Mouse (Mus musculus) c-Kit-positive CD71-positive TER-119-positive erythroid progenitor cells, embryonic 14.5 days (primary cell): ENCODE results near the gene Klhl12.
"Not testable (repeated sequence)": the region's sequence is repeated elsewhere in the genome, so short reads cannot be mapped to it uniquely, and the experiment has no call there.

Experiments used
- DNase-seq: peaks from one replicate; pipeline ENCODE4 v3.0.0-alpha.2; 2013; ENCODE audit warnings: low spot score

Gene Klhl12

DNA sequence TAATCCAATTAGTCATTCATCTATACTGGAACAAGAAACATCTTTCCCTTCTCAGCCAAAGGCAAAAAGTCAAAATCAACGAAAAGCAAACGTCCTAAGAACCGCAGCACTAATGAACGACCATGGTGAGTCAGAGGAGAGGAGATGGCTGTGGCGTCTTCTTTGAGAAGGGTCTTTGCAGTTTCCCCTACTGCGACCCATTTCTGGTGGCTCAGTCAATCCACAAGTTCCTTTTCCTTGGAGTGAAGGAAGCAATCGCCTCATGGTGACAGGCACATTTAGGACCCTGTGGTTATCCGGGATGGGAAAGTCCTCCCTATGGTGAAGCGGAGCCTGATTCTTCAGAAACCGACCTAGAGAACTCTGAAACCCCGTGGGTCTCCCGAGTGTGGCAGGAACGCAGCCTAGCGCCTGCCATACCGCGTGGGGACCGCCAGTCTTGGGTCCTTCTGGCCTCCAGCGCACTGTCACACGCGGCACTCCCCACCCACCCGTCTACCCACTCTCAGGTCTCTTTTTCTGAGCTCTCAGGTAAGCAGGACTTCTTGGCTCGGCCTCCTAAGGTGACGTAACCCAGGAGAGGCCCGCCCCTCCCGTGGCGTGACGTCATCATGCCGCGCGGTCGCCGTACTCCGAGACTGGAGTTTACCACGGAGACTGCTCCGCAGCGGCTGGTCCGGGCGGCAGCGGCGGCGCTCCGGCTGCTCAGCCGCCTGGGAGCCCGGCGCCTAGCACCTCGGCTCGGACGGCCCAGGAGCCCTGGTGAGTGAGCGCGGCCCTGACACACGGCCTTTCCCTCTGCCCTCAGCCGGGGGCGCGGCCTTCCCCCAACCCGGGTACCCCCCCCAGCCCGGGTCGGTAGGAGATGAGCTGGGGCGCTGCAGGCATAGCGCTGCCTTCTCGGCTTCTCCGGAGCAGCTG is at the start of gene Klhl12:
TSS of gene Klhl12 (plus strand) at position 628 of the 921 bp plus-strand sequence.
- peak; percentile 89 for DNase-seq

DNA sequence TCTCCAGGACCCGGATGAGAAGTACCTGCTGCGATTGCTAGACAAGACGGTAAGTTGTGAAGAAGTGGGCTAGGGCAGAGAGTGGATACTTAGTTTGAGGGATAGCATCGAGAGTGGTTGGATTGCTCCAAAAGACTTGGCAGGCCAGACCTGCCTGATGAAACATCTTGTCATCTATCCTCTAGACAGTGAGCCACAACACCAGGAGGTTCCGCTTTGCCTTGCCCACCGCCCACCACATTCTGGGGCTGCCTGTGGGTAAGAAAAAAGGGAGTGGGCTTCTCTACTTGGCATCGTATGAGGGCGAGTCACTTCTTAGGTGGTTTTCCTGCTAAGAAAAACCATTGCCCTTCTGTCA is 48.9 kb upstream of the Klhl12 start:
- DNase-seq: no peak

DNA sequence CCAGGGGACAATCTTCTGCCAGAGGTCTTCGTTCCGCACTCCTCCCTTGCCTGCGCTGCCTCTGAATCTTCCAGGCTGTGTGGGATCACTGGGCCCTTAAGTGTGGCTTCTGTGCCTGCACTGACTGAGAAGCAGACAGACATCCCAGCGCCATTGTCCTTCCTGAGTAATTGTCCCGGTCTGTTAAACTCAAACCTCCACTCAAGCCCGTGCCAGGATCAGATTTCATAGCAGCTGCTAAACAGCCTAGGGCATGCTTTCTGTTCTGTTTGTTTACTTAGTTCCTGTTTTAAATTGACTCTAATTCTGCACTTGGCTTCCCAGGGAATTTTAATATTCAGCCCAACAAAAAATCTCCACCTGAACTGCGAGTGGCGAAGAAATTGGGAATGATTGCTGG is 47.3 kb upstream of the Klhl12 start:
- DNase-seq: no peak

DNA sequence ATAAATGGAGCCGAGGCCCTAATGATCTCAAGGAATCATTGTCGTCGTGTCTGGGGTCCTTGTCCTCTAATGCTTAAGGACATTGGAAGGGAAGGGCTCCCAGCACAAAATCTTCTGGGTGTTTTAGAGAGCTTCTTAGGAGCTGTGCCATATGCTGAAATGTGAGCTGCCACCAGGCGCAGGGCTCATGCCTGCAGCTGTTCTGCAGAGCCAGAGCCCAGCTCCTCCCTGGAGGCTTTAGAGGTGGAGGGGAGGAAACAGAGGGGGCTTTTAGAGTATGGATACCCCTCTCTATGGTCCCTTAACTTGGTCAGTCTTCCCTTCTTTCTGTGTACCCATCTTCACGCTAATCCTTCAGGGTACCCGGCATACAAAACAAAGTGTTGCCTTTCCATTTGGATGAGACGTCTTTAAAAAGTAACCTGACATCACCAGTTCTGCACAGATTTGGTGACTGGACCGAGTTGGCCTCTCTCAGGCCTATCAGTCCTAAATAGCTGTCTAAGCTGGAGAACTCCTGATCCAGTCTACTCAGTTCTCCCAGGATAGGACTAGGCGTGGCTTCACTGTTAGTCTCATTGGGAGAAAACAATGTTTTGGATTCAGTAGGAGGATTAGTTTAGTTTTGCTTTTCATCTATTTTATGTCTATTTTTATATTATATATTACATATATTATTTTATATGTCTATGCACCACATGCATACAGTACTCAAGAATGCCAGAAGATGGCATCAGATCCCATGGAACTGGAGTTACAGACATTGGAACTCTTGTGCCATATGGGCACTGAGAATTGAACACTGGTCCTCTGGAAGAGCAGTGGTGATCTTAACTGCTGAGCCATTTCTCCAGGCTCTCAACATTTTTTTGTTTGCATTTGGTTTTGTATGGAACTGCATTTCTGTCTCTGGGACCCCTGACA is 43.4 kb upstream of the Klhl12 start:
- DNase-seq: no peak

DNA sequence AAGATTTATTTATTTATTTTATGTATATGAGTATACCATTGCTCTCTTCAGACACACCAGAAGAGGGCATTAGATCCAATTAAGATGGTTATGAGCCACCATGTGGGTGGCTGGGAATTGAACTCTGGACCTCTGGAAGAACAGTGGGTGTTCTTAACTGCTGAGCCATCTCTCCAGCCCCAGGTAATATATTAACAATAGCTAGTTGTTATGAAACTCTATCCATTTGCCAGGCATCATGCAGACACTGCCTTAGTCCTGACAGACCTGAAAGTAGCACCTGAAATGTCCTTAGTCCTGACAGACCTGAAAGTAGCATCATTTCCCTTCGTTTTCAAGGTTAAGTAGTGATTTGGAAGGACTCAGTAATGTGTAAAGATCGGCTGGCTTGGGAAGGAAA is 41.3 kb upstream of the Klhl12 start:
- DNase-seq: no peak

DNA sequence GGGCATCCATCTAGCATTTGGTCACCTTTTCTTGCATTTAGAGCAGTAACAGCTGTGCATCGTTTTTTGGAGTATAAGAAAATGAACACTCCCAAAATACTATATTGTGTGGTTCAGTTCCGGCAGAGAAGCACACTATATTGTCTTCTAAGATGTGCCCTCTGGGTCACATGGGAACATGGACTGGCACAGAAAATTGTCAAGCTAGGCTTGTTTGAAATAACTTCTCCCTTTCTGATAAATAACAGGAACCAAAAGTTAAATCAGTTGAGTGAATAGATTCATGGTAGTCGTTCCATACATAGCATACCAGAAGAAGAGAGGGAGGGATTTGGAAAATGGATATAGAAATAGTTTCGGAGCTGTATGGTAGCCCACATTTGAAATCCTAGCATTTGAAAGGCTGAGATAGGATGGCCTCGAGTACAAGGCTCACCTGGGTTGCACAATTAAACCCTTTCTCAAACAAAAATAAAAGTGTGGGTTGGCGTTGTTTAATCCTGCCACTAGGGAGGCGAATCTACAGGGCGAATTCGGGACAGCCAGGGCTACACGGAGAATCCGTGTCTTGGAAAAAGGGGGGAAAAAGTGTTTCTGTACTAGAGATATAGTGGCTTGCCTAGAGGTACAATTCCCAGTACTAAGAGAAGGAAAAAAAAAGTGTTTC is 40.7 kb upstream of the Klhl12 start:
- no peak for DNase-seq

DNA sequence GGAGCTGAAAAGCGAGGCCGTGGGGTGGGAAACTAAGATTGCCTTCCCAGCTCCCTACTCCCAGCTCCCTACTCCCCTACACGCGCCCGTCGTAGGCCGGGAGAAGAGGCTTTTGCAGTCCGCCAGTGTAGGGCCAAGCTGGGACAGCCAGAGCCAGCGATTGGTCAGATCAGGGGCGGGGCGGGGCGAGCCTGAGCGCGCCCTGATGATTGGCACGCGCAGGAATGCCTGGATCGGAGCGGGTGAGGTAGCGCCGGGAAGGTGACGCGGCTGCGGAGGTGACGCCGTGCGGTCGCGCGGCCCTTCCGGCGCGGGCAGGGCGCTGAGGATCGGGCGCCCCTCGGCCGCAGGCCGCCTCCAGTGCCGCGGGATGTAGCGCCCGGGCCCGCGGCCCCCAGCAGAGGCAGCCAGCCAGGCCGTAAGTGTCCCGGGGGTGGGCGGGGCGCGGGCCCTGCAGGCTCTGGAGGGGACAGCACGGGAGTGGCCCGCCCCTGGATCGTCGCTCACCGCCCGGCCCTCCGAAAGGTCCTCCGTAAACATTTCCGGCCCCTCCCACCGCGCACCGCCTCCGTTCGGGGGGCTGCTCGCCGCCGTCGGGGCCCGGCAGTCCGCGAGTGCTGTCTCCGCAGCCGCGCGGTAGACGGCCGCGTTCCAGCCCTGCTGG is 40.0 kb upstream of the Klhl12 start, which contains the start of gene Adipor1:
TSS of gene Adipor1 (plus strand) at position 211 of the 664 bp plus-strand sequence.
- DNase-seq: peak; percentile 95

DNA sequence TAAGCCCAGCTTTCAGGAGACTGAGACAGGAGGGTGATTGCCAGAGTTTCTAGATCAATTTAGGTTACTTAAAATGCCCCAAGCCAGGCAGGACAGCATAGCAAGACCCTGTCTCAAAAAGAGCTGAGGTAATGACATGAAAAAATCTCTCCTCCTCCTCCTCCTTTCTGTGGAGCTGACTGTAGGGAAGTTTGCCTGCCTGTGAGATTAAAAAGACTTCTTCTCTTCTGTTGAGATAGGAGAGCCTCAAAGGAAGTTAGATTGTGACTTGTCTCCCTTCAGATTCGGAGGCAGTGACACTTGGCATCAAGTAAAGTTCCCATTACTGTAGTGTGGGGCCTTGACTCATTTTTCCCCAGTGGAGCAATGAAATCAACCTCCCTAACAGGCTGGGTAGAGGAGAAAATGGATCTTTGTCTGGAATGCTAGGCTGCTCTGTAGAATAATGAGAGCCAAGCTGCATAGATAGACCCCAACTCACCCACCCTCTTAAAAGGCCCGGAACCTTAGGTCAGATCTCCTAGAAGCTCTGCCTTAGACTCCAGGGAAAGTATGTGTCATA is 36.8 kb upstream of the Klhl12 start:
- DNase-seq: no peak

DNA sequence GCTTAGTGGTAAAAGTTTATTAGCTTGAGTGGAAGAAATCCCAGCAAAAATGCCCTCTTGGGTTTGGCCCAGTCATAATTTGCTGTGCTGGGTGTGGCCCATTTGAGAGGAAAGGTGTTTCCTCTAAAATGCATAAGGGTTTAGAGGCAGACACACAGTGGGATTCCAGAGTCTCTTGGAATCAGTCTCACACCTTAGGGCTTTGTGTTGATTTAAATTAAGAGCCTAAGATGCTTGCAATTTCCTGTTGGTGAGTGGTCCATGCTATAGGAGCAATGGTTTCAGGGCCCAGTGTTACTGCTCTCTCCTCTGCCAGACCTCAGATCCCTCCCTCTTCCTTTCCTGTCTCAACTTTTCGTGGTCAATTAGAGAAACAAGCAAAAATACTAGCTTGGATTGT is 36.2 kb upstream of the Klhl12 start:
- DNase-seq: no peak

DNA sequence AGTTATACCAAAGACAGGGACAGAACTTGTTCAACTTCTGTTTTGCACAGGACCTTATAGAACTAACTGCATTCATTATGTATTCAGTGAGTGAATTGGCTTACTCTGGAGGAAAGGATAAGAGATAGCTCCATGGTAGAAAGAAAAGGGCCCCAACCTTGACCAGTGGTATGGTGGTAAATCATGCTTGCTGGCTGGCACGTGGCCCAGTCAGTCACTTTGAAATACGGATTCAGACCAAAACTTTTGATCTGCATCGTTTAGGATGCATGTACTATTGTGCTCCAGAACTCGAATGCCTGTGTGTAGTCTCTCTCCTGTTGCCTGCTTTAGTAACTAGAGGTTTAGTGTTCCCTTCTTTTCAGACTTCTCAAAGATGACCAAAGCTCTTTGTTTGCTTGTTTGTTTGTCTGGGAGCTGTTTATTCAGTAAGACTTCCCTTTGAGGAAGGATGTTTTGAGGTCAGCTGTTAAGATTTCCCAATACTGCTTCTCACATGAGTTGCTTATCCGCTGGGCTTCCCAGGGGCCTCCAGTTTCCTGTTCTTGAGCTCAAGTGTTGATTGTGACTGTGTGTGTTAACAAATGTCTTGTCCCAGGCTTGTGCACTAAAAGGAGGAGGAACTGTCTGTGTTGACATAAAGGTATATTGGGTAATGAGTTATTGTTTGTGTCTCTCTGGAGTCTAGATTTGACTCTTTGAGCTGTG is 35.4 kb upstream of the Klhl12 start:
- no peak for DNase-seq

DNA sequence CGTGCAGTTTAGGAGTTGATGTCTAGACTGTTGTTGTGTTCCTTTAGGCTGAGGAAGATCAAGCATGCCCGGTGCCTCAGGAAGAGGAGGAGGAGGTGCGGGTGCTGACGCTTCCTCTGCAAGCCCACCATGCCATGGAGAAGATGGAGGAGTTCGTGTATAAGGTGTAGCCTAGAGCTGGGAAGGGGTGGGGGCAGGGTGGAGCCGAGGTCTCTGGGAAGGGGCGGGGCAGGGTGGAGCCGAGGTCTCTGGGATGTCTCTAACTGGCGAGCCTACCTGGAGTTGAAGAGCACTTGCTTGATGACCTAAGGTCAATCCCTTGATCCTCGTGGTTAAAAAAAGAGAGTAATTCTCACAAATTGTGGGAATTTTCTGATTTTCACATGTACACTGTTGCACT is 31.4 kb upstream of the Klhl12 start:
- no peak for DNase-seq

DNA sequence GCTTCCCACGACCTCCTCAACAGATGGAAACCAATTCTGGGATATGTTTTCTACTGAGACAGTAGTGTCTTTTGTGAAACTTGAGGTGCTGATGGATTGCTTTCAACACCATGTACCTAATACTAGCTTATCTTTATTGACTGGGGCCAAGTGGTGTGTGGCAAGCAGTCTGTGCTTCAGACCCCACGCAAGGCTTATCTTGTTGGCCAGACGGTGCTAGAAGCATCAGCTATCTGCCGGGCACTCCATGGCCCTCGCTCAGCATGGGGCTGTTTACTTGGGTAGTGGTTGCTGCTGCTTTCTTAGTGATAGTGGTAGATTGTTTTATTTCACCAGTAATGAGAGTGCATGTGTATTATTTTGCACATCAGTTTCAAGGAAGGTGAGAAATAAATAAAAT is 29.0 kb upstream of the Klhl12 start:
- DNase-seq: peak; percentile 95

DNA sequence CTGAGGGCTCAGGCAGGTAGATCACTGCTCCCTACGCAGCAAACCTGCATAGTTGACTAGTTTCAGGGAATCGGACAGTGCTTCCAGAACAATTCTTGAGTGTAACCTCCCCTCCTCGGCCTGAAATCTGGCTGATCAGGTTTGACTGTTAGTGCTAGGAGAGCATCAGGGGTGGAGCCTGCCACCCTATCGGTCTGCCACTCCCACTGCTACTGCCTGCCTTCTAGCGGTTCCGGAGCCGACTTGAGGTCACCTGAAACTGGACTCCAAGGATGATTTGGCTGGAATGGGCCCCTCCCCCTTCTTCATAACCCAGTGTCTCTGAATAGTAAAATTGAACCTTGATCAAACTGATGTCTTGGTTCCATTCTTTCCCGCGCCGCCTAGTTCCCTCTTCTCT is 22.3 kb upstream of the Klhl12 start:
- no peak for DNase-seq

DNA sequence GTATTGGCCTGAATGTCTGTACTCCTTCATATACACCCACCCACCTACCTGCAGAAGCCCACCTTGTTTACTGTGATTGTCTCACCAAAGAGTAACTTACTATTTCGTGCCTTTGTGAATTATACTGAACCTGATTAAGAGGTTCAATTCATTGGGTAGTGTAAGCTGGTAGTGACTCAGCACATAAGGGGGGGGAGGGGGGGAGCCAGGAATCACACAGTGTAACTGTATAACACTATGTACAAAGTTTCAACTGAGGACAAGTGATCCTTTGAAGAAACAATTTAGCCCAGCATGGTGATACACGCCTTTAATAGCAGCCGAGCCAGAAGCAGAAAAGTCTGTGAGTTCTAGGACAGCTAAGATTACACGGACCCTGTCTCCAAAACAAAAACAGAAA is 21.9 kb upstream of the Klhl12 start:
- DNase-seq: no peak

DNA sequence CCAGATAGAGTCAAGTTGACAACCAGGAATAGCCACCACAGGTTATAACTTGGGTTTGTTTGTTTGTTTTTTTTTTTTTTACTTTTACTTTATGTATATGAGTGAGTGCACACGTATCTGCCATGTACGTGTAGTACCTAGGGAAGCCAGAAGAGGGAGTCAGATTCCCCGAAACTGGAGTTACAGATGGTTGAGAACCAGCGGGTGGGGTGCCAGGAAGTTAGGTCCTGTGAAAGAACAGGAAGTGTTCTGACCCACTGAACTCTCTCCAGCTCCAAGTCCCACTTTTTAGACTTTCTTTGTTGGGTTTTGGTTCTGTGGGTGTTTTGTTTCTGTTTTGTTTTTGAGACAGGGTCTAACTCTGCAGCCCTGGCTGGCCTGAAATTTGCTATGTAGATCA is 19.9 kb upstream of the Klhl12 start:
- DNase-seq: peak; percentile 72

DNA sequence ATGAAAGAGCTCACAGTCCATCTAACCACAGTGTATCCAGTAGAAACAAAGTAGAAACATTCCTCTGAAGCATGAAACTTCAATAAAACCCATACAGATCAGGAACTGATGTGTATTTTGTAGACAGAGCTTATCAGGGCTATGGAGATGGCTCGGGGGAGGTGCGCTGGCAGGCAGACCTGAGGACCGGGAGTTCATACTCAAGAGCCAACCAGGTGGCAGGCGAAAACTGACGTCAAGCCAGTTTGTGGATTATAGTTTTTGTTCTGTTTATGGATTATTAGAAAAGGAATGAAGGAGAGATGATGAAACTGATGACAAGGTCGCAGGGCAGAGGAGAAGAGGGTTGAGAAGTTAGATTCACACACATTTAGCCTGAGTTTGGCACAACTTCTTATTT is 14.9 kb upstream of the Klhl12 start:
- DNase-seq: no peak

DNA sequence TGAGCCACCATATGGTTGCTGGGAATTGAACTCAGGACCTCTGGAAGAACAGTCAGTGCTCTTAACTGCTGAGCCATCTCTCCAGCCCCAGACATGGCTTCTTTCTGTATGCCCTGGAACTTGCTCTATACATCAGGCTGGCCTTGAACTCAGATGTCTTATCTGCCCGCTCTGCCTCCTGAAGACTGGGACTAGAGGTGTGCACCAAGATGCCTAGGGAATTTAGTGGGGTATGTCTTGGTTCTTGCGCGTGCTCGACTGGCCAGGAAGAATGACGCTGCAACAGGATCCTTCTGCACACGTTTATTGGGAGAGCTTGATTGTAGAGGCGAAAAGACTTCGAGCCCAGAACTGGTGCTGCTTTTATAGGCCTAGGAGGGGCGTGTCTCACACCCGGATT is 13.6 kb upstream of the Klhl12 start:
- not testable (repeated sequence) for DNase-seq

DNA sequence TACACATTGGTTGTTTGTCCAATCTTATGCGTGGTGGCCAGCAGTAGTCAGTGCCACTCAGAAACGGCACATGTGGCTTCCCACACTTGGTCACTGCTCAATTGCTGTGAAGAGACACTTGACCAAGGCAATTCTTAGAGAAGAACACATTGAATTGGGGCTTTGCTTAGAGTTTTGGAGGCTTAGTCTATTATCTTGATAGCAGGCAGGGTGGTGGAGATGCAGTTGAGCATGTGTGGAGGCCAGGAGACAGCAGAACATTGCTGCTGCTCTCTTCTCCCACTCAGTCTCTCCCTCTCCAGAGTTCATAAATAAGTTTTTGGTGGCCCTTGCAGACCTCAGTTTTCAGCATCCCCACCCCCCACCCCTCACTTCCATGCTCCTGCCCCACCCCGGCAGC is 12.9 kb upstream of the Klhl12 start:
- no peak for DNase-seq

DNA sequence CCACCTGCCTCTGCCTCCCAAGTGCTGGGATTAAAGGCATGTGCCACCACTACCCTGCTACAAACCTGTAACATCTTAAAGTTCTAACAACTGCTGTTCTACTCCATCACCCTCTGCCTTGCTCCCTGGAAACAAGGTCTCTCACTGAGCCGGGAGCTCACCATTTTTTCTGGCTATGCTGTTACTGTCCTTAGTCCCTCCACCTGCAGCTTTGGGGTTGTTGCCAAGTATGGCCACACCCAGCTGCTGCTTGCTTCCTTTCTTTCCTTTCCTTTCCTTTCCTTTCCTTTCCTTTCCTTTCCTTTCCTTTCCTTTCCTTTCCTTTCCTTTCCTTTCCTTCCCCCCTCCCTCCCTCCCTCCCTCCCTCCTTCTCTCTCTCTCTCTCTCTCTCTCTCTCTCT is 12.0 kb upstream of the Klhl12 start:
- not testable (repeated sequence) for DNase-seq

DNA sequence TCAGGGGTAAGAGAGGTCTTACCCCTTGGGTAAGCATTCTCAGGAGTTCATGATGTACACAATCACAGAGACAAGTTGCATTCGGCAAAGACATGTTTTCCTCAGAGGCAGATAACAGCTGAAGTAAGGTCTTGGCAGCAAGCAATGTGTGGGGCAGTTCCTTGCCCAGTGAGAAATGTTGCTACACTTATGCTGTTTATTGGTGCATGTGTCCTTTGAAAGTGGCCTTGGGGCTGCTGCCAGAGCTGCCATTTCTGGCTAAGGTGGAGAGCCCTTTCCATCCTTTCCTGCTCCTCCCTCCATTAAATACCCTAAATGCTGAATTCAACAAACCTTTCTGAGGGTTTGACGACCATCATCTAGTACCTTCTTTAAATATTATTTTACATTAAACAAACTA is 9.9 kb upstream of the Klhl12 start:
- DNase-seq: no peak

DNA sequence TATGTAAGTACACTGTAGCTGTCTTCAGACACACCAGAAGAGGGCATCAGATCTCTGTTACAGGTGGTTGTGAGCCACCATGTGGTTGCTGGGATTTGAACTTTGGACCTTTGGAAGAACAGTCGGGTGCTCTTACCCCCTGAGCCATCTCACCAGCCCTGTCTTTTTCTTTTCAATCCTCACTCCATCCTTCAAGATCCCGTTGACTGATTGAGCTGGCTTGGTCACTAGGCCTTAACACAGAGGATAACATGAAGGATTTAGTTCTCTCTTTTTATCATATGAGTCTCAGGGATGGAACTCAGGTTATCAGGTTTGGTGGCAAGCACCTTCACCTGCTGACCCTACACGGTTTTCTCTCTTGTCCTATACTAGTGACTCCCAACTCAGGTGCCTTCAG is 6.8 kb upstream of the Klhl12 start:
- not testable (repeated sequence) for DNase-seq
